Mouse (Mus musculus) small intestine, adult 2 months (tissue): ENCODE results near the gene Pde12. TPM values are rescaled to one million over a fixed set of nuclear protein-coding genes. Genes with fewer than 3 reads are reported as not detected.

Source experiments
- H3K27ac ChIP-seq: fragments of 200-500 bp; 2 replicates; pipeline ENCODE4 v1.5.1; 2012; ENCODE audit warnings: low read depth, low read length, control low read depth, inconsistent platforms; ENCODE audit not compliant: insufficient read depth
- H3K27me3 ChIP-seq: fragments of 200-500 bp; 2 replicates; pipeline ENCODE4 v1.6.1; 2012; ENCODE audit warnings: mild to moderate bottlenecking, moderate library complexity, low read length, inconsistent platforms; ENCODE audit not compliant: control insufficient read depth, insufficient read depth
- H3K36me3 ChIP-seq: fragments of 200-500 bp; 2 replicates; pipeline ENCODE4 v1.6.1; 2012; ENCODE audit warnings: mild to moderate bottlenecking, low read length, control low read depth, inconsistent platforms; ENCODE audit not compliant: control insufficient read depth, insufficient read depth
- H3K4me1 ChIP-seq: fragments of 200-500 bp; 2 replicates; pipeline ENCODE4 v1.6.1; 2012; ENCODE audit warnings: low read length, inconsistent platforms, mixed read lengths; ENCODE audit not compliant: control insufficient read depth, insufficient read depth, insufficient read length
- H3K4me3 ChIP-seq: fragments of 200-500 bp; 2 replicates; pipeline ENCODE4 v1.5.1; 2012; ENCODE audit warnings: low read depth, mild to moderate bottlenecking, control low read depth, inconsistent platforms, low read length, moderate library complexity
- CTCF ChIP-seq: fragments of 200-500 bp; IDR thresholded peaks from 2 replicates; pipeline ENCODE4 v1.5.1; 2012; ENCODE audit warnings: low read depth, mild to moderate bottlenecking, control low read depth, inconsistent platforms, low read length, moderate library complexity, mixed read lengths; ENCODE audit not compliant: insufficient replicate concordance, insufficient read length; ENCODE audit errors: extremely low read depth
- POLR2A ChIP-seq: fragments of 200-500 bp; IDR thresholded peaks from 2 replicates; pipeline ENCODE4 v1.6.1; 2012; ENCODE audit warnings: low read depth, mild to moderate bottlenecking, control low read depth, inconsistent platforms, low read length, moderate library complexity
- WGBS: fragments of 180-500 bp; shearing (Covaris S2); methylation state at CpG from one replicate; pipeline ENCODE4 v1.1.7; 2018; 5-methylcytosine and 5-hydroxymethylcytosine counted together
- polyA plus RNA-seq: library from polyadenylated mRNA; depleted of rRNA; stranded (reverse); fragments of >200 nt; gene quantifications from 2 replicates; pipeline ENCODE4 v1.2.3, GENCODE M21; 2012

Gene Pde12
- polyA plus RNA-seq, 1 experiment: 5.3 TPM

GRCm38 (mm10) chr14:26658178-26658577 lies 11.5 kb downstream of the Pde12 start:
- Histone ChIP-seq H3K4me1 (peaks cover 5% of the 10 kb centered on the region; the same call in 1 of the 2 replicates), H3K27ac (no peak overlapping the region), H3K4me3 (no peak overlapping the region), H3K27me3 (no peaks in the 10 kb centered on the region), H3K36me3 (peaks cover 36% of the 10 kb centered on the region)
- no peak for TF ChIP-seq CTCF
- TF ChIP-seq POLR2A: no peak

GRCm38 (mm10) chr14:26651901-26652300 lies 17.8 kb downstream of the Pde12 start:
- TF ChIP-seq CTCF (no peak), POLR2A (no peak)
- Histone ChIP-seq H3K36me3 (peaks cover 51% of the 10 kb centered on the region), H3K4me1 (no peaks in the 10 kb centered on the region), H3K27ac (no peak overlapping the region), H3K4me3 (no peak overlapping the region), H3K27me3 (no peaks in the 10 kb centered on the region)

GRCm38 (mm10) chr14:26647811-26648210 lies 21.9 kb downstream of the Pde12 start:
- H3K27me3 ChIP-seq: no peaks in the 10 kb centered on the region
- no peaks in the 10 kb centered on the region for H3K4me1 ChIP-seq
- TF ChIP-seq CTCF (no peak), POLR2A (no peak)
- WGBS: 82% methylated on average over 2 of the region's 2 CpGs
- no peak overlapping the region for H3K4me3 ChIP-seq
- H3K36me3 ChIP-seq: peaks cover 32% of the 10 kb centered on the region
- H3K27ac ChIP-seq: no peak overlapping the region

GRCm38 (mm10) chr14:26645989-26646650 lies 23.6 kb downstream of the Pde12 start:
- no peaks in the 10 kb centered on the region for H3K4me1 ChIP-seq
- TF ChIP-seq POLR2A: no peak
- no peak for TF ChIP-seq CTCF
- WGBS: 76% methylated on average over 5 of the region's 5 CpGs
- H3K4me3 ChIP-seq: no peak overlapping the region
- H3K27me3 ChIP-seq: no peaks in the 10 kb centered on the region
- no peak overlapping the region for H3K27ac ChIP-seq
- peaks cover 21% of the 10 kb centered on the region for H3K36me3 ChIP-seq

- 37% methylated on average over 3 of the region's 3 CpGs for WGBS
- no peak overlapping the region for H3K4me3 ChIP-seq
- H3K4me1 ChIP-seq: no peaks in the 10 kb centered on the region
- H3K27ac ChIP-seq: no peak overlapping the region
- no peaks in the 10 kb centered on the region for H3K27me3 ChIP-seq
- TF ChIP-seq CTCF (no peak), POLR2A (no peak)
- H3K36me3 ChIP-seq: peaks cover 11% of the 10 kb centered on the region
Observed at GRCm38 (mm10) chr14:26643006-26643624, 26.6 kb downstream of the Pde12 start.

- no peaks in the 10 kb centered on the region for H3K4me1 ChIP-seq
- WGBS: 7% methylated on average over 2 of the region's 2 CpGs
- H3K4me3 ChIP-seq: no peak overlapping the region
- TF ChIP-seq POLR2A (no peak), CTCF (no peak)
- H3K36me3 ChIP-seq: no peaks in the 10 kb centered on the region
- H3K27me3 ChIP-seq: no peaks in the 10 kb centered on the region
- no peak overlapping the region for H3K27ac ChIP-seq
Observed at GRCm38 (mm10) chr14:26639961-26640360, 29.7 kb downstream of the Pde12 start.

- WGBS: under 1% methylated on average over 11 of the region's 11 CpGs
- H3K4me3 ChIP-seq: peak overlapping the region; percentile 73
- TF ChIP-seq CTCF (no peak), POLR2A (no peak)
- H3K27me3 ChIP-seq: no peaks in the 10 kb centered on the region
- no peaks in the 10 kb centered on the region for H3K36me3 ChIP-seq
- no peaks in the 10 kb centered on the region for H3K4me1 ChIP-seq
- peak overlapping the region; percentile 98 for H3K27ac ChIP-seq
Observed at GRCm38 (mm10) chr14:26639251-26639650, 30.4 kb downstream of the Pde12 start.
